Mouse (Mus musculus) limb, embryonic 10.5 days (tissue): Measurements from ENCODE around the gene Tmsb15b2. TPM values are rescaled to one million over a fixed set of nuclear protein-coding genes. Genes with fewer than 3 reads are reported as not detected.
"Not testable (repeated sequence)": the region's sequence is repeated elsewhere in the genome, so short reads cannot be mapped to it uniquely, and the experiment has no call there.

Source experiments
- DNase-seq: peaks from one replicate; pipeline ENCODE4 v3.0.0-alpha.2; 2017; ENCODE audit warnings: low spot score
- H3K27ac ChIP-seq: fragments of 300-500 bp; sonication (generic); 2 replicates; pipeline ENCODE4 v1.5.1; 2016; ENCODE audit warnings: mild to moderate bottlenecking
- H3K27me3 ChIP-seq: fragments of 300-500 bp; sonication (generic); 2 replicates; pipeline ENCODE4 v1.6.1; 2016; ENCODE audit warnings: low read depth, mild to moderate bottlenecking; ENCODE audit not compliant: poor library complexity, severe bottlenecking
- H3K36me3 ChIP-seq: fragments of 300-500 bp; sonication (generic); 2 replicates; pipeline ENCODE4 v1.6.1; 2016; ENCODE audit warnings: mild to moderate bottlenecking, moderate library complexity
- H3K4me1 ChIP-seq: fragments of 300-500 bp; sonication (generic); 2 replicates; pipeline ENCODE4 v1.6.1; 2016
- H3K4me3 ChIP-seq: fragments of 300-500 bp; sonication (generic); 2 replicates; pipeline ENCODE4 v1.5.1; 2016; ENCODE audit warnings: mild to moderate bottlenecking, moderate library complexity
- H3K9me3 ChIP-seq: fragments of 300-500 bp; sonication (generic); replicated peaks from 2 replicates; pipeline ENCODE4 v1.6.1; 2016; ENCODE audit warnings: mild to moderate bottlenecking
- WGBS: fragments of 180-500 bp; shearing (Covaris S2); methylation state at CpG from one replicate; pipeline ENCODE4 v1.1.7; 2016; 5-methylcytosine and 5-hydroxymethylcytosine counted together
- polyA plus RNA-seq: library from polyadenylated mRNA; unstranded; fragments of >200 nt; fragmentation: Nextera tagmentation; extraction: Ambion mirVana; gene quantifications from 2 replicates; pipeline ENCODE4 v1.2.1, GENCODE M21; 2016

Tmsb15b2 gene
- polyA plus RNA-seq, 1 experiment from 2014 or later = 49.5 TPM

- no peaks in the 10 kb centered on the region for H3K4me1 ChIP-seq
- WGBS = 29% methylated on average over 2 of the region's 2 CpGs
- no peak for DNase-seq
Observed at GRCm38 (mm10) chrX:136959688-136960087, 15.6 kb downstream of the Tmsb15b2 start.

GRCm38 (mm10) chrX:136958300-136958699 lies 17.0 kb downstream of the Tmsb15b2 start:
- 60% methylated on average over 5 of the region's 5 CpGs for WGBS
- H3K36me3 ChIP-seq, H3K9me3 ChIP-seq, H3K27ac ChIP-seq, H3K4me1 ChIP-seq, H3K27me3 ChIP-seq, DNase-seq: not testable (repeated sequence)
- H3K4me3 ChIP-seq = peak overlapping the region; percentile 43

More at GRCm38 (mm10) chrX:136959688-136960087, 15.6 kb downstream of the Tmsb15b2 start:
- 0 out of 2 replicates have a peak, but pooled peaks cover 3% of the 10 kb centered on the region for H3K27me3 ChIP-seq
- H3K4me3 ChIP-seq = no peak overlapping the region
- no peaks in the 10 kb centered on the region for H3K36me3 ChIP-seq
- H3K27ac ChIP-seq = no peak overlapping the region
- no peaks in the 10 kb centered on the region for H3K9me3 ChIP-seq

GRCm38 (mm10) chrX:136957583-136958279 lies 17.6 kb downstream of the Tmsb15b2 start:
- WGBS = 23% methylated on average over 13 of the region's 13 CpGs
- not testable (repeated sequence) for H3K36me3 ChIP-seq, H3K9me3 ChIP-seq, H3K27me3 ChIP-seq, H3K4me1 ChIP-seq, H3K27ac ChIP-seq
- peak overlapping the region; percentile 43 for H3K4me3 ChIP-seq
- peak; percentile 45 for DNase-seq

- DNase-seq = no peak
- WGBS = 43% methylated on average over 3 of the region's 3 CpGs
- Histone ChIP-seq H3K9me3 (no peaks in the 10 kb centered on the region), H3K27me3 (0 out of 2 replicates have a peak, but pooled peaks cover 4% of the 10 kb centered on the region), H3K36me3 (no peaks in the 10 kb centered on the region), H3K27ac (no peak overlapping the region), H3K4me1 (no peaks in the 10 kb centered on the region), H3K4me3 (no peak overlapping the region)
Observed at GRCm38 (mm10) chrX:136937985-136938384, 37.3 kb downstream of the Tmsb15b2 start.

GRCm38 (mm10) chrX:136927031-136927430 lies 48.3 kb downstream of the Tmsb15b2 start, which contains the start of gene H2bfm:
Gene H2bfm (plus strand): TSS chrX:136927325.
- no peaks in the 10 kb centered on the region for H3K36me3 ChIP-seq
- H3K27me3 ChIP-seq = no peaks in the 10 kb centered on the region
- H3K4me1 ChIP-seq = no peaks in the 10 kb centered on the region
- DNase-seq = no peak
- H3K27ac ChIP-seq = no peak within 1 kb of the TSS
- 91% methylated on average over 14 of the region's 14 CpGs for WGBS
- no peak within 1 kb of the TSS for H3K4me3 ChIP-seq
- H3K9me3 ChIP-seq = no peaks in the 10 kb centered on the region

- no peak for DNase-seq
- H3K36me3 ChIP-seq = no peaks in the 10 kb centered on the region
- no peak overlapping the region for H3K27ac ChIP-seq
- no peak overlapping the region for H3K4me3 ChIP-seq
- no peaks in the 10 kb centered on the region for H3K27me3 ChIP-seq
- H3K4me1 ChIP-seq = no peaks in the 10 kb centered on the region
- no peaks in the 10 kb centered on the region for H3K9me3 ChIP-seq
Observed at GRCm38 (mm10) chrX:136925863-136926262, 49.4 kb downstream of the Tmsb15b2 start.

Other genes with a start within 250 kb of the Tmsb15b2 start
- gene Morf4l2, start 231.8 kb downstream of the Tmsb15b2 start, polyA plus RNA-seq = 552 and 564 TPM in 2 replicates
- gene Glra4, start 195.4 kb downstream of the Tmsb15b2 start, polyA plus RNA-seq = 0.13 TPM in 2 replicates
- 2.6 and 3.8 TPM in 2 replicates for gene Plp1, start 152.8 kb downstream of the Tmsb15b2 start, polyA plus RNA-seq
- gene Rab9b, start 106.7 kb downstream of the Tmsb15b2 start, polyA plus RNA-seq = 0.09 and 0.14 TPM in 2 replicates
- gene H2bfm, start 48.2 kb downstream of the Tmsb15b2 start, polyA plus RNA-seq = not detected in 2 replicates
- 3.3 and 5.0 TPM in 2 replicates for gene Tmsb15l, start 1.4 kb upstream of the Tmsb15b2 start, polyA plus RNA-seq
- 13.5 and 19.8 TPM in 2 replicates for gene Tmsb15b1, start 1.4 kb upstream of the Tmsb15b2 start, polyA plus RNA-seq
- 15.8 and 32.4 TPM in 2 replicates for gene Zcchc18, start 17.7 kb upstream of the Tmsb15b2 start, polyA plus RNA-seq
- 12.9 and 13.7 TPM in 2 replicates for gene Slc25a53, start 62.8 kb upstream of the Tmsb15b2 start, polyA plus RNA-seq
- 15.5 and 16.1 TPM in 2 replicates for gene Fam199x, start 74.1 kb upstream of the Tmsb15b2 start, polyA plus RNA-seq
- not detected in 2 replicates for gene Esx1, start 146.6 kb upstream of the Tmsb15b2 start, polyA plus RNA-seq